Mouse (Mus musculus) layer of hippocampus, postnatal 25 days (tissue): Measurements from ENCODE around the gene Clybl. TPM values are rescaled to one million over a fixed set of nuclear protein-coding genes. Genes with fewer than 3 reads are reported as not detected.

ENCODE experiments used
- DNase-seq, 2 experiments: peaks; one replicate each; pipeline ENCODE4 v3.0.0; 2022; ENCODE audit warnings: mixed read lengths in 2 of 2, low spot score in 1 of 2; ENCODE audit errors: extremely low spot score in 1 of 2
- total RNA-seq, 2 experiments: library from RNA; stranded (reverse); gene quantifications; 2 replicates each; pipeline ENCODE4 v1.2.3; 2021

Gene Clybl
- total RNA-seq, 2 experiments from 2014 or later = 24.5 to 28.2 TPM

- DNase-seq = peak; percentile 9 to 18
These were observed 225.2 kb downstream of the Clybl start for GRCm38 (mm10) chr14:122406541-122407219.

GRCm38 (mm10) chr14:122412841-122413541, 231.5 kb downstream of the Clybl start:
- DNase-seq = no peak

- DNase-seq = no peak
These were observed 232.0 kb downstream of the Clybl start for GRCm38 (mm10) chr14:122413542-122413928.

GRCm38 (mm10) chr14:122414786-122415185, 233.3 kb downstream of the Clybl start:
- no peak for DNase-seq

- DNase-seq = no peak
These were observed 234.8 kb downstream of the Clybl start for GRCm38 (mm10) chr14:122416166-122416771.

DNA sequence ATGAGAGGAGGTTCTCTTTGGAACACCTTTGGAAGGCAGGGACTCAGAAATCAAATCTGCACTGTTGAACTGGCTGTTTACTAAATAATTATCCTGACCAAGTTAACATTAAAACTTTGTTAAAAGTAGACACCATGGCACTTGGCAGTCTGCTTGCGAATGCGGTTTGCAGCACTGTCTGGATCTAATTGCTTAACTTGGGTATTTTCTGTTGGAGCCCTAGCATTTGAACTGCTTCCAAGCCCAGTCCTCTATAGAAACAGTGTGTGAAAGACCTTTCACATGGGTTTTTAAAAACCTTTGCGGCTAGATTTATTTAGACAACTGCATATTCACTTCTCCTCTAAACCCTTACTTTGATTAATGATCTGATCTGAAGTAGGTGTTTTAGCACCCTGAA, 242.9 kb downstream of the Clybl start:
- DNase-seq = no peak

DNA sequence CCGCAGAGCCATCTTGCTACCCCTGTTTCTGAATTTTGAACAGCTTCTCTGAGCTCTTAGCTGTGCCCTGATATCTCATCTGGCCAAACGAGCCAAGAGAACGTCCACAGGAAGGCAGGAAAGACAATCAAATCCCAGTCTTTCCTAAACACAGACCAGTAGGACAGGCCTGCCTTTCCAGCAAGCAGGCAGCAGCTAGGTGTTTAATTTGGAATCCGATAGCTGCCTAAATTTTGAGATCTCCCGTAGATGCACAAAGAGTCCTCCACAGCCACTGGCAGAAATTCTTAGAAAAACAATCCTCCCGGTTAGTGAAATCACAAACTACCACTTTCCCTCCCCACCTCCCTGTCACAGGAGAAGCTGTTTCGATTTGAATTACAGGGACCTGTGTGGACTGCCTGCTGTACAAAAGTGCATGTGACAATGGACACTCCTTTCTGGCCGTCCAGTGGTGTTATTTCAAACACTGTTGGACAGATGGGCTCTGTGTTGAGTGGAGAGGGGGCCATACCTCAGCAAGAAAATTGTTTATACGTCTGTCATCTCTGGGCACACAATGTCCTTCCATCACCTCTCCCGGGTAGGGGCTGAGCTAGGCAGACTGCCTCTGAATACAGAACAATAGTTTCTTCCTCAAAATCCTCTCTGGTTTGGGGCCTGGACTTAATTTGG, 245.2 kb downstream of the Clybl start:
- no peak for DNase-seq

GRCm38 (mm10) chr14:122427204-122427560, 245.7 kb downstream of the Clybl start:
- DNase-seq = no peak

DNA sequence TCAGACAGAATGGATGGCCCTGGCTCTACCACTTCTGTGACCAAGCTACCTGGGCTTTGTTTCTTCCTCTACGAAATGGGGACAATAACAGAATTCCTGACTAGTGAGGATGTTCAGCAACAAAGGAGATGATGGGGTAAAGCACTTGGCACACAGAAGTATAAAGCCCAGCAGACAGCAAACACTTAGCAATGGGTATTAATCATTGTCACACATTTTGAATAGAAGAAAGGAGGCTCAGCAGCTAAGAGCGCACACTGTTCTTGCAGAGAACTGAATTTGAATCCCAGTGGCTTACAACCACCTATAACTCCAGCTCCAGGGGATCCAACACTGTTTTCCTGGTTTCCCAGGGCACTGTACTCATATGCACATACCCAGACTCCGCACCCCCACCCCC, 246.2 kb downstream of the Clybl start:
- no peak for DNase-seq

GRCm38 (mm10) chr14:122432558-122432957, 251.1 kb downstream of the Clybl start:
- DNase-seq = no peak

GRCm38 (mm10) chr14:122434039-122434438, 252.5 kb downstream of the Clybl start:
- DNase-seq = no peak

GRCm38 (mm10) chr14:122436850-122437249, 255.3 kb downstream of the Clybl start:
- DNase-seq = no peak

DNA sequence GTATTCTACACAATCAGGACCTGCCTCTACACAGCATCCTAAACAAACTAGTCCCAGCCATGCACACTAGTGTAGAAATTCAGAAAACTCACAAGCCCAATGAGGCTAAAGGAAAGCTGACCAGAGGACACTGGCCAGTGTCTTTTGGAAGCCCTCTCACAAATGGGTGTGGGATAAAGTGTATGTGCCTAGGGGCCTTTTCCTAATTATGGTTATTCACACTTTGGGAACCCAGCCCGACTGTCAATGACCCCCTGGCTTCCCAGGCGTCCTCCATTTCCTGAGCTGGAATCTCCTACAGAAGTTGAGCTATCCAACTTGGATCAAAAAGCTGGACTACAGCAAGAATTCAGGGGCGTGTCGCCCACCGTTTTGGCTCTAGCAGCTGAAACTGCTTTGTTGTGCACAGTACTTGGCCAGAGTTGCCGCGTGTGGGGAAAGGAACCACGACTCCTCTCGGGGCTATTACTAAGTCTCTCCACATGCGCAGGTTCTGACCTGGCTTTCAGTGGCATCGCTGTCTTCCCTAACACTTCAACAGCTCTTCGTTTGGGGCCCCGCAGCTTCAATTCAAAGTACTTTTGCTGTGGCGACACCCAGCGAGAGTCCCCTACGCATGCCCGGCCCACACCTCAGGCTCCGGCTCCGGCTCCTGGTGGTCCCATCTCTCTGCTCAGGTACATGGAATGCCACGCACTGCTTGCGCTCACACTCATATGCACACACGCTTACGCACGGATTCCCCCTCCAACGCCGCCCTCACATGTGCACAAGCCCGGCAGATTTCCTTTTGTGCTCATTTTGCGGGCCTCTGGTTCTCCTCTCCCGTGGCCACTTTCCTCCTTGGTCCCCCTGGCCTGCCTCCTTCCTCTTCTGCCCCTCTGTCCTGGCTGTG, 268.3 kb downstream of the Clybl start:
- no peak for DNase-seq

DNA sequence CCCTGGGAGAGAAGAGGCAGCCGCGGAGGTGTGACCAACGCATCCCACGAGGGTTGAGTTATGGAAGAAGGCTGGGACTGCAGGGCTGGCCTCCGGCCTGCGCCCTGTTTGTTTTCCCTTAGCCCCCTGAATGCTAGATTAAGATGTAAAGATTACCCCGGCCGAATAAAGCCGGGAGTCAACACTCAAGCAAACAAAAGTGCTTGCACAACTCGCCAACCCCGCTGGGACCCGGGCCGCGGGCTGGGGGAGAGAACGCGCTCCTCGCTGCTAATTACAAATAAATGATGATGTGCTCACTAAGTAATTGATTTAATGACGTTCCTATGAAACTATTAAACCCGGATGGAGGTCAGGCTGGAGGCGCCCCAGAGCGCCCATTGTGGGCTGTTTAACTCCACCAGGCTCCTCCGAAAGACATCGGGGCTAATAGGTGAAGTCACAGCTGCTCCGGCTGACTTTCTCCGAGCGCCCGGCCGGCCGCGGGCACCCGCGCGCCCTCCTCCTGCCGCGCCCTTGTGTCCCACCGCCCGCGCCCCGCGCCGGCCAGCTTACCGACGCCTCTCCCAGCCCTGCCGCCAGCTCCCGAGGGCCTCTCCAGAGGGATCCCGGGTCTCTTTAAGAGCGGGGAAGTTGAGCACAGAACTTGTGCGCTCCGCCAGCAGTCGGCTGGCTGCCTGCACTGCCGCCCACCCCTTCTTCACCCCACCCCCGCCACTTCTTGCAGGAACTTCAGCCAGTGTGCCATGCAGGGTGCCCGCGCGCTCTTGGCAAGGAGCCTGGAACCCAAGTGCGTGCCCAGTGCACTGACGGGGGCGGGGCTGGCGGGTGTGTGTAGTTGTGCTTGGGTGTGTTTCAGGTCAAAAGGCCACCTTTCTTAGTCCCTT, 269.2 kb downstream of the Clybl start, which contains the start of gene Gm5089:
Gene Gm5089 (minus strand): TSS at position 620 of the 887 bp plus-strand sequence.
- peak; percentile 27 to 57 for DNase-seq

- no peak for DNase-seq
These were observed 270.1 kb downstream of the Clybl start for GRCm38 (mm10) chr14:122451551-122452145.
